Mouse (Mus musculus): Measurements from ENCODE around the gene Il15. TPM values are rescaled to one million over a fixed set of nuclear protein-coding genes. Genes with fewer than 3 reads are reported as not detected.

The Il15 gene
- polyA plus RNA-seq, 1 experiment from 2014 or later, result 0.79 TPM

GRCm38 (mm10) chr8:82281995-82282394, 121.0 kb downstream of the Il15 start:
- Histone ChIP-seq H3K4me3 (no peak overlapping the region), H3K9ac (no peak overlapping the region), H3K4me1 (no peaks in the 10 kb centered on the region), H3K4me2 (replicated peaks) (no peak overlapping the region), H3K27ac (no peak overlapping the region), H3K36me3 (no peaks in the 10 kb centered on the region), H3K9me3 (no peaks in the 10 kb centered on the region), H3K27me3 (replicated peaks) (no peaks in the 10 kb centered on the region)
- no peak for ATAC-seq (ENCODE audit: low FRiP score, low read depth)
- WGBS, result 84% methylated on average over 5 of the region's 5 CpGs
